Mouse (Mus musculus) neural tube, embryonic 10.5 days (tissue): Measurements from ENCODE around the gene Mrpl18.
"Not testable (repeated sequence)": the region's sequence is repeated elsewhere in the genome, so short reads cannot be mapped to it uniquely, and the experiment has no call there.

Experiments used
- DNase-seq: peaks from one replicate; pipeline ENCODE4 v3.0.0-alpha.2; 2017; ENCODE audit warnings: low spot score; ENCODE audit errors: extremely low spot score

The Mrpl18 gene

DNA sequence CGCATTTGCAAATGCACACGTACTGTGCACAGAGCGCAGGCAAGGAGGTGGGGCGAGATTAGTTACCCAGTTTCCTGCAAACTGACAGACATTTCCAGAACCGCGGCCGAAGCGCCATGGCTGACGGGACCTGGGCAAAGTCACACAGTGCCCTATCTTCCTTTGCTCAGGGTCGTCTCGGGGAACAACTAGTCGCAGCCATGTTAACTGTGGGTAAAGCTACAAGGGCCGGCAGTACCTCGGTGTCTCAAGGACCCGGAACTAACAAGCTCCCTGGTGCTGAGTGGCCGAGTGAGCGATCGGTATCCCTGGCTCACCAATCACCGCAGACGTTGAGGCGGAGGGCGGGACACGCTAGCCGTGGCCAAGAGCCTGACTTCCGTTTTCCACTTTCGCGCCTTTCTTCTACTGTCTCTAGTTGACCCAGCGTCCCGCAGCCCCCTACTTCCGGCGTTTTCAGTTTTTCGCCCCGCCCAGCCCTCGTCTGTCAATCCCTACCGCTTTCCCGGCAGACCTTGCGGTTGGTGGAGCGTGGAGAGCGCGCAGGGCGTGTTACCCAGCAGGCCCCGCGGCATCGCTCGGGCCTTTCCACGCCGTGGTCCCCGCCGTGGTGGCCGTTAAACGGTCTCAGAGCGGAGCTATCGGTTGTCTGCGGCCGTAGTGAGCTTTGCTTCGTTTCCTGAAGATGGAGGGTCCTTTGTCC lies at the start of gene Mrpl18:
Mrpl18 (minus strand) TSS at position 465 of the 703 bp plus-strand sequence.
- peak; percentile 99 for DNase-seq

DNA sequence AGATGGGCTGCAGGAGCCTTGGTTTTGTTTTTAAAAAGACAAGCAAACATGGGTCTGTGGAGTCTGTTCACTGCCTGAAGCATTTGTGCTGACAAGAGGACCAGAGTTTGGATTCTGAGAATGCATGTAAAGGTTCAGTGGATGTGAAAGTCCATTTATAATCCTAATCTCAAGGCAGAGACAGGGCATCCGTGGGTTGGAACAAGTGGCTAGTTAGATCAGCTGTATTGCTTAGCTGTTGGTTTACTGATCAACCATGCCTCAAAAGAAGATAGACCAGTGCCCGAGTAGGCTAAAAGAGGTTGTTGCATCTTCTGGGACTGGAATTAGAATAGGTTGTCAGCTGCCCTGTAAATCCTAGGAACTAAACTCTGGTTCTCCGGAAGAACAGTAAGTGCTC lies 47.3 kb upstream of the Mrpl18 start:
- DNase-seq, result no peak

DNA sequence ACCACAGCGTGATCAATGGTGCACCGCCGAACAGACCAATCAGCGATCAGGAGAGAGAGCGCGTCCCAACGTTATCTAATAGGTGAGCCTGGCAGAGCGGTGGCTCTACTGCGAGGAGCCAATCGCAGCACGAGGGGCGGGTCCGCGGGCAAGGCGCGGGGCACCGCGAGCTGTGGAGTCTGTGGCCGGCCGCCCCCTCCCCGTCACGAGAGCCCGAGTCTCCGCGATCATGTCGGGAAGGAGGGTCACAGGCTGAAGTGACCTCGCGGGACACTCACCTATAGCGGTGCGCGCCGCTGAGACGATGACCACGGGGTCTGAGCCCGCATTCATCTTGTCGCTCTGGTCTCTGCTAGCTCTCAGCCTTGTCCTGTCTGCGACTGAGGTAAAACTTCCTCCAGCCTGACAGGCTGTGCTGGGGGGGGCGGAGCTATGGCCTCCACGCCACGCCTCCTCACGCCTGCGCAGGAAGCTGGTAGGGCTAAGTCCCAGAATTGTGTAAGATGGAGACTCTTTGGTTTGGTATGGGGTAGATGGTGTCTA lies 44.3 kb upstream of the Mrpl18 start, which contains the start of gene Acat2:
Acat2 (minus strand) TSS at position 417 of the 543 bp plus-strand sequence.
- DNase-seq, result peak; percentile 91

DNA sequence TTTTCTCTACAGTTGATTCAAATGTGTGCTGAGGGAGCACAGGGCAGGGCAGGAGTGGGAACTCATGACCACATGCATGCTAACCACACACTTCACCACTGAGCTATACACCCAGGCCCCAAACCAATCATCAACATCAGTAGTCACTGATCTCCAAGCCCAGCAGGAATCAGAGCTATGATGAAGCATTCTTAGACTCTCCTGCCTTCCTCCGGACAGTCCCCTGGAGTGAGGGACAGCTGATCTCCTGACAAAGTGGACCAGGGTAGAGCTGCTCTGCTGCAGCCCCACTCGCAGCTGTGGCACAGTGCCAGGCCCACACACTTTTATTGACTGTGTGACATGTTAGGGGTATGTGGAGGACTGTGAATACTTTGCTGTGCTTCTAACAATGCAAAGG lies 43.2 kb upstream of the Mrpl18 start:
- not testable (repeated sequence) for DNase-seq

DNA sequence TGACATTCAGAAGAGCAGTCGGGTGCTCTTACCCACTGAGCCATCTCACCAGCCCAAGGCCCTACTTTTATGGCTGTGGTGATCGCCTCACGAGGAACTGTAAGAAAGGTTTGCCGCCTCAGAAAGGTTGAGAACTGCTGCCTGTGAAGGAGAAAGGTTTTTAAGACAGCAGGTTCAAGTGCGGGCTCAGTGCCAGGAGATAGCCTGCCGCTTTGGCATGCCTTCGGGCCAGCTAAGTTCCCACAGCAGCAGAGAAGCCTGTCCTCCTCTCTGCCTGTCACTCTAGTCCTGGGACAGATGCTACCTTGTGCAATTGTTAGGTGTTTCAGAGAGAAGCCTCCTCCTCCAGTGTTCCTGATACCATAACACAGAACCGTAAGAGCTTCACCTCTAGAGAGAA lies 40.5 kb upstream of the Mrpl18 start:
- DNase-seq, result no peak

DNA sequence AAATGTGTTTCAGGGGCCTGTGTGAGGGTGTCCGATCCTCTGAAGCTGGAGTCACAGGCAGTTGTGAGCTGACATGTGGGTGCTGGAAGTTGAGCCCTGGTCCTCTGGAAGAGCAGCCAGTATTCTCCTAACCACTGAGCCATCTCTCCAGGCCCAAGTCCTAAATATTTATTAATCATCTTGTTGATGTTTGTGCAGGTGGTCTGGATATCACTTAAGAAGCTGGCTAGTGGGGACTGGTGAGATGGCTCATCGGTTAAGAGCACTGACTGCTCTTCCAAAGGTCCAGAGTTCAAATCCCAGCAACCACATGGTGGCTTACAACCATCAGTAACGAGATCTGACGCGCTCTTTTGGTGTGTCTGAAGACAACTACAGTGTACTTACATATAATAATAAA lies 33.5 kb upstream of the Mrpl18 start:
- DNase-seq, result no peak

DNA sequence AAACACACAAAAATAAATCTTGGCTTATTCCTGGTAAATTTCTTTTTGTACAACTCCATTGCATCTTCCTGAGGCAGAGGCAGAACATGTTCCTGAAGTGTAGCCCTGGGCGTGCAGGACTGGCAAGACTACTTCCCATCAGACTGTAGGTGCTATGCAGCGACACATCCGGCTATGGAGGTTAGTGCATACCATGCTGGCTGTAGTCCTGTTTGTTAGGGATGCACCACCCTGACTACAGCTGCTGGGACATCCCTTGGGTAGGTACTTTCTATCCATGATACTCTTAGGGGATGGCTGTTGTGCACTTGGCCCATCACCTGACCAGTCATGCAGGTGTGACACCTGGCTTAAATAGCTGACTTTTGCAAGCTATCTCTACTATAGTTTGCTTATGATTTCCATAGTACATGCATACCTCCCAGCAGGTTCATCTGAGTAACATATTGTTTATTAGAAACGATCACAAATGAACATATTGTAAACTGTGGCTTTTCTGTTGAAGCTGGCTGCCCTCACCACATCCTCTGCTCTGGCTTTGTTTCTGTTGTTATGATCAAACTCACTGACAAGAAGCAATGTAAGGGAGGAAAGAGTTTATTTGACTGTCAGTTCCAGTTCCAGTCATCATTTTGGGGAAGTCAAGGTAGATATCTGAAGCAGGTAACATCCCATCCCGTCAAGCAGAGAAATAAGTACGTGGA lies 26.5 kb upstream of the Mrpl18 start:
- no peak for DNase-seq

DNA sequence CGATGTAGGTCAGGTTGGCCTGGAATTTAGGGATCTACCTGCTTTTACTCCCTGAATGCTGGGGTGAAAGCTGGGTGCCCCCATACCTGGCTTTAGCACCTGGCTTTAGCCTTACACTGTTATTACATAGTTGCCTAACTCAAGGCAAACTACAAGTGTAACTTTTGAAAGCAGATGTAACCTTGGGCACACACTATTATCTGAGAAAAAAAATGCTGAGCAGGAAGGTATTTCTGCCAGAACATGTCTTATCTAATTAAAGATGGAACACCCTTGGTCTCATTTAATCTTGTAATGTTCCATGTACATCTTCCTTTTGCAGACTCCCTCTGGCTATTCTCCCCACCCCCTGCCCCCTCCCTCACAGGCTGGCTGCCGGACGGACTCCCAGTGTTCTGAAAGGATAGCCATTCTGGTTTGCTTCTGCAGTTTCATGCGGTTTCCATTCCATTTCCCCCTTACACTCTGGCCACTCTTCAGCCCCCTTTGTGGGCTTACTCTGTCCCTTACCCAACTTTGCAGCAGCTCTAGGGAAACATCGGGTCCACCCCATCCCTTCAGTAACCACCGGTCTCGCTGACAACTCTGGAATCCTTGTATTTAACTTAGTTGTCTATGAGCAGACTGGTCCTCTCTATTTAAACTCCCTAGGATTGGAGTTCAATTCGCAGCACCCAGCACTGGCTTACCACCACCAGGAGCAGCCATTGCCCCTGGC lies 25.6 kb upstream of the Mrpl18 start:
- no peak for DNase-seq

DNA sequence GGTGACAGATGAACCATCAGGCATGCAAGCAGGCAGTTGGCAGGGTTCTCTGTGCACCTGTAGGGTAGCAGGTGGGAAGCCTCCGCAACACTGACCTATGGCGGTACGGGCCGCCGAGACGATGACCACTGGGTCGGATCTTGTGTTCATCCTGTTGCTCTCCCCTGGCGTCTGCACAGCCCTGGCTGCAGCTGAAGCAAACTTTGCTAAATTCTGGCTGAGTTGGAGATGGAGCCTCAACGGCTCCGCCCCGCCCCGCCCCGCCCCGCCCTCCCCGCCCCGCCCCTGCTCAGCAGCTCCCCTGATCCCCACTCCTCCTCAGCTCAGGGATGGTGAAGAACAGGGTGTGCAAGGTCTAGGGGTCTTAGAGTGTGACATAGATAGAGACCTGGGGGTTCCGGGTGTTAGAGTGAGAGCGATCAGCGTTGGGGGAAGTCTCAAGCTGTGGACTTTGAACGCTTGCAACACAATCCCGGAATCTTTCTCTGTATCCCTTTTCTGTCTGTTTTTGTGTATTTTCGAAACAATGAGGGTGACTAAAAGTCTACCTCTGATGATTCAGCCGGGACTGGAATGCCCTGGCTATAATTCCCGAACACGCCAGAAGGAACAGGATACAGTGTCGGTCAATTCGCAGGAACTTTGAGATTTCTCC lies 24.1 kb upstream of the Mrpl18 start, which contains the start of gene Acat3:
Acat3 (minus strand) TSS at position 450 of the 655 bp plus-strand sequence.
- no peak for DNase-seq

DNA sequence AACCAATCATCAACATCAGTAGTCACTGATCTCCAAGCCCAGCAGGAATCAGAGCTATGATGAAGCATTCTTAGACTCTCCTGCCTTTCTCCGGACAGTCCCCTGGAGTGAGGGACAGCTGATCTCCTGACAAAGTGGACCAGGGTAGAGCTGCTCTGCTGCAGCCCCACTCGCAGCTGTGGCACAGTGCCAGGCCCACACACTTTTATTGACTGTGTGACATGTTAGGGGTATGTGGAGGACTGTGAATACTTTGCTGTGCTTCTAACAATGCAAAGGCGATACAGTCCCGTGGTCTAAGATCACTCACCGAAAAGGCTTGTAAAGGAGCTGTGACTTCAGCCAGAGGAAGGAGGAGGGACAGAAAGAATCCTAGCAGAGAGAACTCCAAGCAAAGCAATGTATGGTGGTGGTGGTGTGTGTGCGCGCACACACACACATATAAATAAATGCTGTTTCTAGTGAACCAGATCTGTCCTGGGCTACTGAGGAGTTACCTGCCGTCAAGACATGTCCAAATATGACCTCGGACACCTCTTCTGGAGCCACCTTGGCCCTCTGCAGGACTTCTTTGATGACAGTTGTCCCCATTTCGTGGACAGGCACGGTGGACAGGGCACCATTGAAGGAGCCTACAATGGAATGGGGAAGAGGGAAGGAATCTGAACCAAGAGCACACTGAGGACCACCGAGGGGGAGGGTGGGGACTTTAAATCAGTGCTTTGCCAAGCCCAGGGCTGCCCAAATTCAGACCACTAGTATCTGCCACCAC lies 23.4 kb upstream of the Mrpl18 start:
- not testable (repeated sequence) for DNase-seq

DNA sequence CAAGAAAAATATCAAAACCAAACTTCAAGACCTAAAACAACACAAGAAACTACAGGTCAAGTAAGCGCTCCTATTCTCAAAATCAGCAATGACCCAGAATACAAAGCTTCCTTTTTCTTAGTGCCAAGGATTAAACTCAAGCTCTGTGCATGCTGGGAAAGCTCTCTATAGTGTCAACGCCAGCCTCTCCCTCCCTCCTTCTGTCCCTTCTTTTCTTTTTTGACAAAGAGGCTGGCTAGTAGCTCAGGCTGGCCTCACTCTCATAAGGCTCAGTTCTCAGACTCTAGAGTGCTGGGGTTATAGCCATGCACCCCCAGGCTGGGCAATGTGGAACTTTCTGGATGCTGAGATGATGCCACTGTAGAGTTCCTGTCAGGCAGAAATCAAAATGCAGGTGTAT lies 21.9 kb upstream of the Mrpl18 start:
- no peak for DNase-seq

DNA sequence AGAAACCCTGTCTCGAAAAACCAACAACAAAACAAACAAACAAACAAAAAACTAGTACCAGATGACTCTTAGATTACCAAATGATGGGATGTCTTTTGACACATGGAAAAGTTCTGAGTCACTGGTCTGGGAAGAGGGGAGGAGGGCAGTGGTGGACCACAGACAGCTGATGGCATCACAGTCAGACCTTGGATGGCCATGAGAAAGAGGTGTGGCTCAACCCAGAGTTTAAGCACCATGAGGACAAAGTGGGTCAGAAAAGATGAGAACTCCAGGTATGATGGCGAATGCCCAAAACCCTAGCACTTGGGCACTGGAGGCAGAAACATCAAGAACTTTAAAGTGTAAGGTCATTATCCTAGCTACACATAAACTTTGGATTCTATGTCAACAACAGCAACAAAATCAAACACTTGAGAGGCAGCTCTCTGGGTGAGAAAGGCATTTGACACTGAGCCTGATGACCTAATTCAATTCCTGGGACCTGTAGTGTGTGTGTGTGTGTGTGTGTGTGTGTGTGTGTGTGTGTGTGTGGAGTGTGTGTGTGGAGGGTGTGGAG lies 21.3 kb upstream of the Mrpl18 start:
- no peak for DNase-seq

DNA sequence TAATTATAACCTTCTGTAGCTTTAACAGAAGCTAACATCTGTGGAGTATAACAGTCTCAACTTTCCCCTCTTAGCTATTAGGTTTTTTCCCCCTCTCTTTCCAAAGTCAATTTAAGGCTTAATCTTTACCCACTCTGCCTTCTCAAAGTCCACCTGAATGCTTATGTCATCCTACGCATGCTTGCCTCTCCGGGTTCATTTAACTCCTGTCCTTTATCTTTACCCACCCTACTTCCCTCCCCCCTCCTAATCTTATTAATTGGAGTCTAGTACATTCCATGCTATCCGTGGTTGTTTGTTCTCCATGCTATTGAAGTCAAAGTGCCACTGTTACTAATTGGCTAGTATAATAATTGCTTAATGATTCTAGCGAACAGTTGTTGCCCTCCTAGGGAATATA lies 19.6 kb upstream of the Mrpl18 start:
- no peak for DNase-seq

DNA sequence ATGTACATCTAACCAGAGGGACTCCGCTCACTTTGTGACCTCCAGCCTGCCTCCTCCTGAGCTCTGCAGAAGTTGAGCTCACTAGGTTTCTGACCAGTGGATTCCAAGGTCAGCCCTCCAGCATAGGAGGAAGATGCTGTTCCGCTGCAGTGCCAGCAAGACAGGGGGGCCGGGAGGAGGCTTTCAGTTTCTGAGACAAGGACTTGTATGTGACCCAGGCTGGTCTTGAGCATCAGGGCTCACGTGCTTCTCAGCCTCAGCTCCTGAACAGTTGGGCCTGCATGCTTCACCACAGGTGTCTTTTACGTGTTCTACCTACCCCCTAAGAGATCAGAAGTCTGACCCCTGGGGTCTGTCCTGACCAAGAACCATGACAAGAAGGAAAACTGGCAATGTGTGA lies 15.4 kb upstream of the Mrpl18 start:
- DNase-seq, result not testable (repeated sequence)

DNA sequence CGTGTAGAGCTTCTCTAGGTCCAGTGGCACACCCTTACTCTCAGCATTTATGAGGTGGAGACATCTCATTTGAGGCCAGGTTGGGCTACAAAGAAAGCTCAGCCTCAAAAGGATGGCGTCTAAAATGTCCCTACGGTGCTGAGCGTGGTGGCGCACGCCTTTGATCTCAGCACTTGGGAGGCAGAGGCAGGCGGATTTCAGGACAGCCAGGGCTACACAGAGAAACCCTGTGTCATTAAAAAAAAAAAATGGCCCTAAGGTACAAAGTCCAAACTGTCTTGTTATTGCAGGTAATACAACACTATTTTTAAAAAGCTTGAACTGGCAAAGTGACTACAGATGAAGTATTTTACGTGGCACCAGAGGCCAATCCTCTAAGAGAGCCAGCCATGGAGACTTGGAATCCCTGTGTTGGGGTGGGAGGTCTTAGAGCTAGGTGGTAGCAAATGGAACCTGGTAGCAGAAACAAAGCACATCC lies 9.6 kb upstream of the Mrpl18 start:
- DNase-seq, result no peak

DNA sequence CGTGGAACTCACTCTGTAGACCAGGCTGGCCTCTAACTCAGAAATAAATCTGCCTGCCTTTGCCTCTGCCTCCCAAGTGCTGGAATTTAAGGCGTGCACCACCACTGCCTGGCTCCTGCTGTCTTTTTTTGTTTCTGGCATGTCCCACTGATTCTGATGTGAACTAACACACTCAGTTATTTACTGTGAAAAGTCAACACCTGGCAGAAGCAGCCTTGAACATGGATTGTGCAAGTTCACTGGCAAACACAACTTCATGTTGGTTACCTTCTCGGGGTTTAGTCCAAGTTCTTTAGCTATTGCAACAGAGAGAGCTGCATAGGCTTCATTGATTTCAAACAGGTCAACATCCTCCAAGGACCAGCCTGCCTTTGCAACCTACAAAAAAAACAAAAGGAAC lies 8.9 kb upstream of the Mrpl18 start:
- DNase-seq, result no peak

DNA sequence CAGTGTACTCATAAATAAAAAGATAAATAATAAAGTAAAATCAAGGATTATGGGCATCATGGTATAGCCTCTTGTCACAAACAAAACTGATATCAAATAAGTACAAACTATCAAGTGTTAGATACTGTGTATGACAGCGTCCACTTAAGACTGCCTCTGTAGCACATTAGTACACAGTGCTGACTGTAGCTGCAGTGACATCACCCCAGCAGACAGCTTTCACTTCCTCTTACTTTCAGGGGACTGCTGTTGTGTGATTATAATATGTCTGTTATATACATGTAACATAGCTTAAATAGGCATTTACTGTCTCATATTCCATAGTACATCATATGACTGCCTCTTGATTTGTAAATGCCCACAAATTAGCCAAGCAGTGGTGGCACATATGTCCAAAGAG lies 4.9 kb upstream of the Mrpl18 start:
- DNase-seq, result no peak

DNA sequence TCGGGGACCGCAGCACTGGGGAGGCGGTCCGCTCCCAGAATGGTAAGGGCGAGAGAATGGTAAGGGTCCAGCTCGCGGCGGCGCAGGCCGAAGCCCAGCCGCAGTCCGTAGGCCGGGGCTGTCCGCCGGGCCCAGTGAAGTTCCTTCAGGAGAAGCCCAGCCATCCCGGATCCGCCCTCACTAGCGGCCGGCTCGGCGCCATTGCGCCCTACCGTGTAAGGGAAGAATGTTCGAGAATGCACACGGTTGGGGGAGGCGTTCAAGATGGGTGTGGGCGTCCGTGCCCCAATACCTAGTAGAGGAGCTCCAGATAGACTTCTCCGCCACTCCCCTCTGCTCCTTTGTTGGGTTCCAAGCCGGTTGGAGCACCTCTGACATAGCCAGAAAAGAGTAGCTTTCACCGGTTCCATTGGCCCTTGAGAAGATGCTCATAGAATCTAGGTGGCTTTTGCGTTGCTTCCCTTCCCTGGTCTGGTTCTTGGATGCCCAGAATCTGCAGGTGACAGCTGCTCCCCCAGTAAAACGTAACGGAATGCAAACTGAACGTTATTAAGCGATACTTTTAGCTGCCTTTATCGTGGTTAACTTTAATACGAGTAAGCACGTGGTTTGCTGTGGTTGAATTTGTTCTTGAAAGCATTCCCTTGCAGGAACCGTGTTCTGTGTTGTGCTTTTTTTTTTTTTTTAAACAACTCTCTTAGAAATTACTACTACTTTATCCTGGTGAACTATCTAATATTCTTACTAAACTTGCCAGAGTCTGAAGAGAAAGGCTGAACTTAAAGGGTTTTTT lies 639 bp upstream of the Mrpl18 start:
- DNase-seq, result no peak

DNA sequence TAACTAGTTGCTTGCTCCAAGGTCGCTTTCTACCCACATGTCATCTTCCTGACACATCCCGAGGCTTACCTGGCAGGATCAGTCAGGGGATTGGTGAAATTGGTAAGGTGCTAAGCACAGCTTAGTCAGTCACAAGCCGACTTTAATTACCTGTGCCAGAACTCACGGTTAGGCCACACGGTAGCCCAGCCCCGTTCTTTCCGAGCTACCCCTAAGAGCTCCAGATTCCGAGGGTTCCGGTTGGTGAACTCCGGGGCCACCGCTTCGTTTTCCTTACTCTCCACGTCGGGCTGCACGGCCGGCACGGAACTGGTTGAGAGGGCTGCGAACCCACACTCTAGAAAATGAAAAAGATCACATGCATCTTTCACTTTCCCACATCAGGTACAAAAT lies 661 bp downstream of the Mrpl18 start, which contains the start of gene Tcp1:
Tcp1 (plus strand) TSS at position 214 of the 393 bp plus-strand sequence.
- DNase-seq, result no peak
